Mouse (Mus musculus) hindbrain, embryonic 15.5 days (tissue): Measurements from ENCODE around the gene Slc31a1. TPM values are rescaled to one million over a fixed set of nuclear protein-coding genes. Genes with fewer than 3 reads are reported as not detected.

Experiments
- ATAC-seq: fragments of 200-750 bp; cut with Nextera tagmentation; 2 replicates; pipeline ENCODE4 v1.8.0; 2017; ENCODE audit warnings: low read depth, moderate number of reproducible peaks, moderate TSS enrichment; ENCODE audit not compliant: low FRiP score
- H3K27ac ChIP-seq: fragments of 300-500 bp; sonication (generic); replicated peaks from 2 replicates; pipeline ENCODE4 v1.5.1; 2015; ENCODE audit warnings: mild to moderate bottlenecking, inconsistent platforms
- H3K27me3 ChIP-seq: fragments of 300-500 bp; sonication (generic); 2 replicates; pipeline ENCODE4 v1.6.1; 2015; ENCODE audit warnings: control low read depth, inconsistent platforms
- H3K36me3 ChIP-seq: fragments of 300-500 bp; sonication (generic); 2 replicates; pipeline ENCODE4 v1.6.1; 2015; ENCODE audit warnings: control low read depth, inconsistent platforms
- H3K4me1 ChIP-seq: fragments of 300-500 bp; sonication (generic); replicated peaks from 2 replicates; pipeline ENCODE4 v1.6.1; 2015; ENCODE audit warnings: control low read depth, inconsistent platforms
- H3K4me2 ChIP-seq: fragments of 300-500 bp; sonication (generic); 2 replicates; pipeline ENCODE4 v1.6.1; 2015; ENCODE audit warnings: moderate library complexity, mild to moderate bottlenecking, inconsistent platforms
- H3K4me3 ChIP-seq: fragments of 300-500 bp; sonication (generic); 2 replicates; pipeline ENCODE4 v1.5.1; 2015; ENCODE audit warnings: mild to moderate bottlenecking, inconsistent platforms
- H3K9ac ChIP-seq: fragments of 300-500 bp; sonication (generic); 2 replicates; pipeline ENCODE4 v1.6.1; 2015; ENCODE audit warnings: inconsistent platforms
- H3K9me3 ChIP-seq: fragments of 300-500 bp; sonication (generic); 2 replicates; pipeline ENCODE4 v1.6.1; 2016; ENCODE audit warnings: control low read depth, inconsistent platforms
- WGBS: fragments of 180-500 bp; shearing (Covaris S2); methylation state at CpG from one replicate; pipeline ENCODE4 v1.1.7; 2015; 5-methylcytosine and 5-hydroxymethylcytosine counted together
- polyA plus RNA-seq: library from polyadenylated mRNA; unstranded; fragments of >200 nt; fragmentation: Nextera tagmentation; extraction: Ambion mirVana; gene quantifications from 2 replicates; pipeline ENCODE4 v1.2.1, GENCODE M21; 2015

Gene Slc31a1
- polyA plus RNA-seq, 1 experiment from 2014 or later, result 46.2 TPM

- H3K9ac ChIP-seq, result no peak overlapping the region
- H3K9me3 ChIP-seq, result no peaks in the 10 kb centered on the region
- H3K4me2 ChIP-seq, result no peak overlapping the region
- no peak for ATAC-seq
- peaks cover under 1% of the 10 kb centered on the region; the same call in 1 of the 2 replicates for H3K4me1 ChIP-seq
- H3K4me3 ChIP-seq, result no peak overlapping the region
- no peak overlapping the region for H3K27ac ChIP-seq
- no peaks in the 10 kb centered on the region for H3K27me3 ChIP-seq
- 92% methylated on average over 6 of the region's 6 CpGs for WGBS
- no peaks in the 10 kb centered on the region for H3K36me3 ChIP-seq
Observed at GRCm38 (mm10) chr4:62367586-62367985, 7.1 kb downstream of the Slc31a1 start.

- WGBS, result 85% methylated on average over 3 of the region's 3 CpGs
- H3K27ac ChIP-seq, result no peak overlapping the region
- ATAC-seq, result no peak
Observed at GRCm38 (mm10) chr4:62369091-62369490, 8.6 kb downstream of the Slc31a1 start.

GRCm38 (mm10) chr4:62372410-62372809 lies 11.9 kb downstream of the Slc31a1 start:
- 21% methylated on average over 1 of the region's 1 CpGs for WGBS
- no peak overlapping the region for H3K9ac ChIP-seq
- no peak overlapping the region for H3K27ac ChIP-seq
- H3K9me3 ChIP-seq, result no peaks in the 10 kb centered on the region
- H3K36me3 ChIP-seq, result no peaks in the 10 kb centered on the region
- H3K27me3 ChIP-seq, result no peaks in the 10 kb centered on the region
- H3K4me1 ChIP-seq, result no peaks in the 10 kb centered on the region
- no peak overlapping the region for H3K4me2 ChIP-seq
- H3K4me3 ChIP-seq, result no peak overlapping the region
- ATAC-seq, result no peak

More at GRCm38 (mm10) chr4:62369091-62369490, 8.6 kb downstream of the Slc31a1 start:
- Histone ChIP-seq H3K4me3 (no peak overlapping the region), H3K27me3 (no peaks in the 10 kb centered on the region), H3K4me2 (no peak overlapping the region), H3K9me3 (no peaks in the 10 kb centered on the region), H3K9ac (no peak overlapping the region), H3K4me1 (no peaks in the 10 kb centered on the region), H3K36me3 (no peaks in the 10 kb centered on the region)

- H3K4me2 ChIP-seq, result no peak overlapping the region
- no peaks in the 10 kb centered on the region for H3K9me3 ChIP-seq
- H3K27me3 ChIP-seq, result no peaks in the 10 kb centered on the region
- no peaks in the 10 kb centered on the region for H3K36me3 ChIP-seq
- 90% methylated on average over 9 of the region's 9 CpGs for WGBS
- no peaks in the 10 kb centered on the region for H3K4me1 ChIP-seq
- no peak overlapping the region for H3K27ac ChIP-seq
- no peak overlapping the region for H3K9ac ChIP-seq
- ATAC-seq, result no peak
- no peak overlapping the region for H3K4me3 ChIP-seq
Observed at GRCm38 (mm10) chr4:62372818-62373520, 12.4 kb downstream of the Slc31a1 start.

- H3K4me3 ChIP-seq, result no peak overlapping the region
- H3K27me3 ChIP-seq, result no peaks in the 10 kb centered on the region
- no peaks in the 10 kb centered on the region for H3K4me1 ChIP-seq
- H3K9ac ChIP-seq, result no peak overlapping the region
- no peak for ATAC-seq
- no peak overlapping the region for H3K4me2 ChIP-seq
- H3K9me3 ChIP-seq, result no peaks in the 10 kb centered on the region
- 90% methylated on average over 7 of the region's 7 CpGs for WGBS
- no peak overlapping the region for H3K27ac ChIP-seq
- H3K36me3 ChIP-seq, result no peaks in the 10 kb centered on the region
Observed at GRCm38 (mm10) chr4:62373668-62374067, 13.1 kb downstream of the Slc31a1 start.

- ATAC-seq, result no peak
- no peaks in the 10 kb centered on the region for H3K4me1 ChIP-seq
- WGBS, result 91% methylated on average over 4 of the region's 4 CpGs
Observed at GRCm38 (mm10) chr4:62374342-62374741, 13.8 kb downstream of the Slc31a1 start.

GRCm38 (mm10) chr4:62376123-62376522 lies 15.6 kb downstream of the Slc31a1 start:
- Histone ChIP-seq H3K27me3 (no peaks in the 10 kb centered on the region), H3K4me2 (no peak overlapping the region), H3K4me1 (no peaks in the 10 kb centered on the region), H3K9ac (no peak overlapping the region), H3K4me3 (no peak overlapping the region), H3K9me3 (no peaks in the 10 kb centered on the region), H3K36me3 (no peaks in the 10 kb centered on the region), H3K27ac (no peak overlapping the region)
- no peak for ATAC-seq
- 92% methylated on average over 2 of the region's 2 CpGs for WGBS

More at GRCm38 (mm10) chr4:62374342-62374741, 13.8 kb downstream of the Slc31a1 start:
- H3K4me3 ChIP-seq, result no peak overlapping the region
- H3K27ac ChIP-seq, result no peak overlapping the region
- H3K9me3 ChIP-seq, result no peaks in the 10 kb centered on the region
- no peak overlapping the region for H3K9ac ChIP-seq
- H3K27me3 ChIP-seq, result no peaks in the 10 kb centered on the region
- H3K4me2 ChIP-seq, result no peak overlapping the region
- no peaks in the 10 kb centered on the region for H3K36me3 ChIP-seq

GRCm38 (mm10) chr4:62379724-62380381 lies 19.3 kb downstream of the Slc31a1 start:
- no peak for ATAC-seq
- H3K4me2 ChIP-seq, result no peak overlapping the region
- H3K27me3 ChIP-seq, result no peaks in the 10 kb centered on the region
- no peak overlapping the region for H3K27ac ChIP-seq
- no peaks in the 10 kb centered on the region for H3K4me1 ChIP-seq
- H3K9me3 ChIP-seq, result no peaks in the 10 kb centered on the region
- no peaks in the 10 kb centered on the region for H3K36me3 ChIP-seq
- WGBS, result 93% methylated on average over 9 of the region's 9 CpGs
- H3K9ac ChIP-seq, result no peak overlapping the region
- H3K4me3 ChIP-seq, result no peak overlapping the region

GRCm38 (mm10) chr4:62383207-62383606 lies 22.7 kb downstream of the Slc31a1 start:
- 97% methylated on average over 6 of the region's 6 CpGs for WGBS
- H3K9ac ChIP-seq, result no peak overlapping the region
- no peak for ATAC-seq

GRCm38 (mm10) chr4:62383752-62384151 lies 23.2 kb downstream of the Slc31a1 start:
- WGBS, result 92% methylated on average over 7 of the region's 7 CpGs
- H3K9ac ChIP-seq, result no peak overlapping the region
- ATAC-seq, result no peak
- H3K9me3 ChIP-seq, result no peaks in the 10 kb centered on the region
- H3K27me3 ChIP-seq, result no peaks in the 10 kb centered on the region
- H3K4me3 ChIP-seq, result no peak overlapping the region
- no peak overlapping the region for H3K27ac ChIP-seq
- H3K4me1 ChIP-seq, result no peaks in the 10 kb centered on the region
- H3K36me3 ChIP-seq, result peaks cover 10% of the 10 kb centered on the region; the same call in 1 of the 2 replicates
- no peak overlapping the region for H3K4me2 ChIP-seq

More at GRCm38 (mm10) chr4:62383207-62383606, 22.7 kb downstream of the Slc31a1 start:
- 0 out of 2 replicates have a peak, but pooled peaks cover 5% of the 10 kb centered on the region for H3K36me3 ChIP-seq
- no peaks in the 10 kb centered on the region for H3K27me3 ChIP-seq
- H3K4me1 ChIP-seq, result no peaks in the 10 kb centered on the region
- H3K4me2 ChIP-seq, result no peak overlapping the region
- no peak overlapping the region for H3K27ac ChIP-seq
- H3K4me3 ChIP-seq, result no peak overlapping the region
- H3K9me3 ChIP-seq, result no peaks in the 10 kb centered on the region

- ATAC-seq, result no peak
- Histone ChIP-seq H3K9me3 (no peaks in the 10 kb centered on the region), H3K4me2 (no peak overlapping the region), H3K36me3 (peaks cover 14% of the 10 kb centered on the region; the same call in 1 of the 2 replicates), H3K9ac (no peak overlapping the region), H3K4me3 (no peak overlapping the region), H3K4me1 (no peaks in the 10 kb centered on the region), H3K27me3 (no peaks in the 10 kb centered on the region), H3K27ac (no peak overlapping the region)
- WGBS, result 92% methylated on average over 1 of the region's 1 CpGs
Observed at GRCm38 (mm10) chr4:62384159-62384558, 23.6 kb downstream of the Slc31a1 start.

- no peak overlapping the region for H3K4me2 ChIP-seq
- peaks cover 20% of the 10 kb centered on the region; the same call in 1 of the 2 replicates for H3K36me3 ChIP-seq
- 90% methylated on average over 7 of the region's 7 CpGs for WGBS
- no peaks in the 10 kb centered on the region for H3K4me1 ChIP-seq
- H3K9me3 ChIP-seq, result no peaks in the 10 kb centered on the region
- H3K27ac ChIP-seq, result no peak overlapping the region
- no peaks in the 10 kb centered on the region for H3K27me3 ChIP-seq
- H3K9ac ChIP-seq, result no peak overlapping the region
- no peak for ATAC-seq
- H3K4me3 ChIP-seq, result no peak overlapping the region
Observed at GRCm38 (mm10) chr4:62385439-62385838, 24.9 kb downstream of the Slc31a1 start.
